Mouse (Mus musculus): ENCODE measurements at regions not wholly inside any gene's neighbourhood (a gene's known extent, or its start where the extent isn't known, plus 50 kb on each side); places are given as distances from the start of the nearest gene placed in this dataset.

DNA sequence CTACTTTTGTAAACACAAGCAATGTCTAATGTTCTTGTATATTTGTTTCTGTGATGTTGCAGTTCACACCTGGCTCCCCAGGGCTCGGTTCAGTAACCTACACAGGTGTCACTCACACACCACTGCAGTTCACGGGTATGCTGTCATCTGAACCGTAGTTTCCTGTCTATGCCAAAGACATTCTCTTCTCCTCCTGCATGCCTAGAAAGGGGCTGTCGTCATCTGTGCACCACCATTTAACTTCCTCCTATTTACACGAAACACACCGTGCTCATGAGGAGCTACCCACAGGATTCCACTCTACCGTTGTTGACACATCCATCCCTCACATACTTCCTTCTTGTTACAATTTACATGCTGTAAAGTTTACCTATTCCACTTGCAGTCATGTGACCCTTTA is 52.7 kb upstream of the Nr4a2 start:
- Histone ChIP-seq H3K4me1 (ENCODE audit: control insufficient read depth in 2 of 2, insufficient read depth in 2 of 2, low read length in 2 of 2, poor library complexity in 1 of 2) (0 out of 4 replicates have a peak, but pooled peaks cover 0 to 3% of the 10 kb centered on the region in 2 experiments), H3K36me3 (ENCODE audit: control insufficient read depth, insufficient read depth, low read length, poor library complexity, severe bottlenecking) (no peaks in the 10 kb centered on the region), H3K4me3 (ENCODE audit: insufficient read depth in 1 of 2, low read depth in 1 of 2, low read length in 2 of 2, poor library complexity in 1 of 2, severe bottlenecking in 1 of 2) (no peak overlapping the region), H3K27ac (ENCODE audit: insufficient read depth, low read depth, low read length, poor library complexity, severe bottlenecking) (no peak overlapping the region), H3K9ac (ENCODE audit: insufficient read depth, low read depth, low read length, poor library complexity, severe bottlenecking) (no peak overlapping the region), H3K9me3 (ENCODE audit: control insufficient read depth, insufficient read depth, low read depth, low read length) (no peaks in the 10 kb centered on the region)
- DNase-seq (ENCODE audit: low read depth, low spot score): no peak
- no peak for TF ChIP-seq CHD2 (IDR thresholded peaks at IDR 0.05; ENCODE audit: low read depth, low read length)
- no peak for TF ChIP-seq ZNF384 (IDR thresholded peaks at IDR 0.05; ENCODE audit: low read depth, low read length)
- TF ChIP-seq HCFC1 (IDR thresholded peaks at IDR 0.05; ENCODE audit: borderline replicate concordance, insufficient read depth, low read length): no peak
- no peak for TF ChIP-seq MAFK (IDR thresholded peaks at IDR 0.05; ENCODE audit: insufficient read depth, low read depth, low read length)
- no peak for TF ChIP-seq ZC3H11A (IDR thresholded peaks at IDR 0.05; ENCODE audit: borderline replicate concordance, low read depth, low read length)
- in situ Hi-C loops (cut with MboI; ENCODE audit: low sequenced_read_pairs in 2 of 2, unreplicated experiment in 2 of 2): no loop called here

GRCm38 (mm10) chr2:57175219-57175618 is 51.4 kb upstream of the Nr4a2 start:
- DNase-seq (ENCODE audit: low read depth, low spot score): no peak
- no peak for TF ChIP-seq MAFK (IDR thresholded peaks at IDR 0.05; ENCODE audit: insufficient read depth, low read depth, low read length)
- TF ChIP-seq HCFC1 (IDR thresholded peaks at IDR 0.05; ENCODE audit: borderline replicate concordance, insufficient read depth, low read length): no peak
- TF ChIP-seq CHD2 (IDR thresholded peaks at IDR 0.05; ENCODE audit: low read depth, low read length): no peak
- no peak for TF ChIP-seq ZC3H11A (IDR thresholded peaks at IDR 0.05; ENCODE audit: borderline replicate concordance, low read depth, low read length)
- TF ChIP-seq ZNF384 (IDR thresholded peaks at IDR 0.05; ENCODE audit: low read depth, low read length): no peak
- Histone ChIP-seq H3K9ac (ENCODE audit: insufficient read depth, low read depth, low read length, poor library complexity, severe bottlenecking) (no peak overlapping the region), H3K4me1 (ENCODE audit: control insufficient read depth in 2 of 2, insufficient read depth in 2 of 2, low read length in 2 of 2, poor library complexity in 1 of 2) (no peaks in the 10 kb centered on the region), H3K36me3 (ENCODE audit: control insufficient read depth, insufficient read depth, low read length, poor library complexity, severe bottlenecking) (no peaks in the 10 kb centered on the region), H3K27ac (ENCODE audit: insufficient read depth, low read depth, low read length, poor library complexity, severe bottlenecking) (no peak overlapping the region), H3K4me3 (ENCODE audit: insufficient read depth in 1 of 2, low read depth in 1 of 2, low read length in 2 of 2, poor library complexity in 1 of 2, severe bottlenecking in 1 of 2) (no peak overlapping the region), H3K9me3 (ENCODE audit: control insufficient read depth, insufficient read depth, low read depth, low read length) (no peaks in the 10 kb centered on the region)
- in situ Hi-C loops (cut with MboI; ENCODE audit: low sequenced_read_pairs in 2 of 2, unreplicated experiment in 2 of 2): no loop called here

Measured in ES-E14 (cell line).